Mouse (Mus musculus) retina, embryonic 14.5 days (tissue): ENCODE measurements at regions not wholly inside any gene's neighbourhood (a gene's known extent, or its start where the extent isn't known, plus 50 kb on each side); places are given as distances from the start of the nearest gene placed in this dataset.

Experiments used
- DNase-seq: peaks from one replicate; pipeline ENCODE4 v3.0.0-alpha.2; 2015; ENCODE audit warnings: low spot score

- DNase-seq, result no peak
Observed at GRCm38 (mm10) chr5:7782235-7782634, 178.0 kb upstream of the Steap4 start.

- peak; percentile 75 for DNase-seq
Observed at GRCm38 (mm10) chr5:7788406-7788805, 171.9 kb upstream of the Steap4 start.

- DNase-seq, result peak; percentile 59
Observed at GRCm38 (mm10) chr5:7789126-7789525, 171.1 kb upstream of the Steap4 start.

GRCm38 (mm10) chr5:7820592-7820991 lies 139.7 kb upstream of the Steap4 start:
- peak; percentile 75 for DNase-seq

- no peak for DNase-seq
Observed at GRCm38 (mm10) chr5:7821700-7822099, 138.6 kb upstream of the Steap4 start.

- DNase-seq, result no peak
Observed at GRCm38 (mm10) chr5:7829618-7830017, 130.6 kb upstream of the Steap4 start.

GRCm38 (mm10) chr5:7833812-7834211 lies 126.4 kb upstream of the Steap4 start:
- DNase-seq, result no peak

- DNase-seq, result no peak
Observed at GRCm38 (mm10) chr5:7863047-7863446, 97.2 kb upstream of the Steap4 start.

- no peak for DNase-seq
Observed at GRCm38 (mm10) chr5:7866041-7866641, 94.1 kb upstream of the Steap4 start.

GRCm38 (mm10) chr5:7899537-7899936 lies 60.7 kb upstream of the Steap4 start:
- peak; percentile 66 for DNase-seq
